Mouse (Mus musculus) heart, embryonic 14.5 days (tissue): Measurements from ENCODE around the gene Rep15. TPM values are rescaled to one million over a fixed set of nuclear protein-coding genes. Genes with fewer than 3 reads are reported as not detected.

Experiments
- ATAC-seq: fragments of 200-750 bp; cut with Nextera tagmentation; 2 replicates; pipeline ENCODE4 v1.8.0; 2017; ENCODE audit warnings: low read depth, moderate TSS enrichment; ENCODE audit not compliant: insufficient number of reproducible peaks, insufficient read depth, low FRiP score
- H3K27ac ChIP-seq, 2 experiments: fragments of 200-500 bp in 1 of 2; fragments of 300-500 bp in 1 of 2; sonication (generic) in 1 of 2; replicated peaks in 1 of 2; 2 replicates each; pipeline ENCODE4 v1.5.1; 2012 to 2014; ENCODE audit warnings: low read depth in 2 of 2, low read length in 2 of 2, control low read depth in 1 of 2, mild to moderate bottlenecking in 1 of 2, mixed read lengths in 1 of 2; ENCODE audit not compliant: control insufficient read depth in 1 of 2, insufficient read depth in 1 of 2
- H3K27me3 ChIP-seq: fragments of 300-500 bp; sonication (generic); 2 replicates; pipeline ENCODE4 v1.6.1; 2014; ENCODE audit warnings: mild to moderate bottlenecking, low read length, control low read depth; ENCODE audit not compliant: control insufficient read depth, insufficient read depth
- H3K36me3 ChIP-seq: fragments of 300-500 bp; sonication (generic); 2 replicates; pipeline ENCODE4 v1.6.1; 2014; ENCODE audit warnings: mild to moderate bottlenecking, control low read depth, low read length, mixed read lengths; ENCODE audit not compliant: control insufficient read depth, insufficient read depth
- H3K4me1 ChIP-seq, 2 experiments: fragments of 200-500 bp in 1 of 2; fragments of 300-500 bp in 1 of 2; sonication (generic) in 1 of 2; 2 replicates each; pipeline ENCODE4 v1.6.1; 2012 to 2014; ENCODE audit warnings: low read length in 2 of 2, control low read depth in 1 of 2, mixed read lengths in 1 of 2; ENCODE audit not compliant: control insufficient read depth in 2 of 2, insufficient read depth in 2 of 2
- H3K4me2 ChIP-seq: fragments of 300-500 bp; sonication (generic); 2 replicates; pipeline ENCODE4 v1.6.1; 2014; ENCODE audit warnings: mild to moderate bottlenecking, low read length
- H3K4me3 ChIP-seq, 2 experiments: fragments of 200-500 bp in 1 of 2; fragments of 300-500 bp in 1 of 2; sonication (generic) in 1 of 2; 2 replicates each; pipeline ENCODE4 v1.5.1; 2012 to 2014; ENCODE audit warnings: low read length in 2 of 2, mild to moderate bottlenecking in 2 of 2, control low read depth in 1 of 2, low read depth in 1 of 2, moderate library complexity in 1 of 2; ENCODE audit not compliant: control insufficient read depth in 1 of 2, insufficient read depth in 1 of 2
- H3K9ac ChIP-seq: fragments of 300-500 bp; sonication (generic); 2 replicates; pipeline ENCODE4 v1.6.1; 2014; ENCODE audit warnings: mild to moderate bottlenecking, low read length
- H3K9me3 ChIP-seq: fragments of 300-500 bp; sonication (generic); 2 replicates; pipeline ENCODE4 v1.6.1; 2016; ENCODE audit warnings: low read length, control low read depth; ENCODE audit not compliant: control insufficient read depth
- WGBS: fragments of 180-500 bp; shearing (Covaris S2); extraction: QIAGEN DNeasy Blood & Tissue Kit; methylation state at CpG from one replicate; pipeline ENCODE4 v1.1.7; 2014; 5-methylcytosine and 5-hydroxymethylcytosine counted together
- polyA plus RNA-seq: library from polyadenylated mRNA; unstranded; fragments of >200 nt; fragmentation: Nextera tagmentation; extraction: Ambion mirVana; gene quantifications from 2 replicates; pipeline ENCODE4 v1.2.1, GENCODE M21; 2014

The Rep15 gene
- polyA plus RNA-seq, 1 experiment from 2014 or later = 1.9 TPM

DNA sequence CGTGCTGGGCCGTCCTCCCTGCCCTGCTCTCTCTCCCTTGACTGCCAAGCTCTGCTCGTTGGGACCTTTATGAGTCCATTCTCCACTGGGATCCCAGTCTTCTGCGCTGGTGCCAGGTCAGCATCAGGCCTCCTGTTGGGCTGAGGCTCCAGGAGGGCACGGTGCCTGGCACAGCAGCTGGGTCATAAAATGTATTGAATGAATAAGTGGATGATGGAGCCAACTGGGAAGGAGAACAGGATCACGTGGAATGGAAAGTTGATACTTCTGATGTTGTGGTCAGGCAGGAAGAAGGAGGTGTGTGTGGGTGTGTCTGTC is 32.5 kb downstream of the Rep15 start:
- Histone ChIP-seq H3K9ac (no peak overlapping the region), H3K36me3 (peaks cover 88% of the 10 kb centered on the region), H3K27ac (no peak overlapping the region), H3K4me2 (no peak overlapping the region), H3K9me3 (no peaks in the 10 kb centered on the region), H3K27me3 (no peaks in the 10 kb centered on the region), H3K4me1 (no peaks in the 10 kb centered on the region), H3K4me3 (no peak overlapping the region)
- no peak for ATAC-seq
- 84% methylated on average over 6 of the region's 6 CpGs for WGBS

DNA sequence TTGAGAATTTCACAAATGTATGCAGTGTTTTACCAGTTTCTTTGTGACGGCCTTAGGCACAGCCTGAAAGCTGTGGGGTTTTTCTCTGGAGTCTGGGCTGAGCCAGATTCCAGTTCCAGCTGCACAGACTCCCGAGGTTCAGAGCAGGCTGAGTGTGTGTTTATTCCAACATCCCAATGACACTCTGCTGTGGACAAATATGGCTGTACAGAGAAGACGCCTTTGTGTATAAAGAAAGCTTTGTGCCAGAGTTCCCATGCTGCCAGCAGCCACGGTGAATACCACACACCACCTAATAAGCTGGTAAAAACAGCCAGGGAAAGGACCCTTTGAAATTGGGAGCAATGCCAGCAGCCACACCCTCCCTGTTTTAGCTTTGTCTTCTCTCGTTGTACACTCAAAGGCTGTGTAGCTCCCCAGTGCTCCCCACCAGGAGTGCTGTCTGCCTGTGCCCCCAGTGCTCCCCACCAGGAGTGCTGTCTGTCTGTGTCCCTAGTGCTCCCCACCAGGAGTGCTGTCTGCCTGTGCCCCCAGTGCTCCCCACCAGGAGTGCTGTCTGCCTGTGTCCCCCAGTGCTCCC is 43.5 kb downstream of the Rep15 start:
- ATAC-seq = no peak
- peaks cover 36% of the 10 kb centered on the region for H3K36me3 ChIP-seq
- H3K9ac ChIP-seq = no peak overlapping the region
- H3K4me3 ChIP-seq = no peak overlapping the region
- no peaks in the 10 kb centered on the region for H3K27me3 ChIP-seq
- H3K27ac ChIP-seq = no peak overlapping the region
- no peak overlapping the region for H3K4me2 ChIP-seq
- no peaks in the 10 kb centered on the region for H3K4me1 ChIP-seq
- no peaks in the 10 kb centered on the region for H3K9me3 ChIP-seq
- 60% methylated on average over 5 of the region's 5 CpGs for whole genome bisulfite sequencing

DNA sequence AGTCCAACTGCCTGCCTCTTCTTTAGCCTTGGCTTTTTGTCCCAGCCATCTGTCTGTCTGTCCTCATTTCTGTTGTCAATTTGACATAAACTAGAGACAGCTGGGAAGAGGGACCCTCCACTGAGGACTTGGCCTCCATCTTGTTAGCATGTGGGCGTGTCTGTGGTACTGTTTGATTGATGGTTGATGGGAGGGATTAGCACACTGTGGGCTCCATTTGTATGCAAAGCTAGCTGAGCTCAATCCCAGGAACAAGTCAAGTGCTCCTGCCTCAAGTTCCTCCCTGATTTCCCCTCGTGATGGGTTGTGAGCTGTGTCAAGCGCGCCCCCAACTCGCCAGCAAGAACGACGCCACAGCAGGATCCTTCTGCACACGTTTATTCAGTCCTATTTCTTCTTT is 44.5 kb downstream of the Rep15 start:
- ATAC-seq = no peak
- Histone ChIP-seq H3K4me3 (no peak overlapping the region), H3K4me1 (no peaks in the 10 kb centered on the region), H3K36me3 (peaks cover 26% of the 10 kb centered on the region), H3K9ac (no peak overlapping the region), H3K27ac (no peak overlapping the region), H3K9me3 (no peaks in the 10 kb centered on the region), H3K27me3 (no peaks in the 10 kb centered on the region), H3K4me2 (no peak overlapping the region)
- WGBS = 78% methylated on average over 8 of the region's 8 CpGs

GRCm38 (mm10) chr6:147079919-147080318 is 47.5 kb downstream of the Rep15 start:
- H3K4me2 ChIP-seq = no peak overlapping the region
- 88% methylated on average over 10 of the region's 10 CpGs for WGBS

More at GRCm38 (mm10) chr6:147079919-147080318, 47.5 kb downstream of the Rep15 start:
- Histone ChIP-seq H3K4me1 (0 out of 4 replicates have a peak, but pooled peaks cover 0 to under 1% of the 10 kb centered on the region in 2 experiments), H3K9me3 (no peaks in the 10 kb centered on the region), H3K27ac (no peak overlapping the region), H3K27me3 (no peaks in the 10 kb centered on the region), H3K36me3 (peaks cover 5% of the 10 kb centered on the region; the same call in 1 of the 2 replicates), H3K9ac (no peak overlapping the region), H3K4me3 (no peak overlapping the region)
- ATAC-seq = no peak

Other genes starting within 250 kb of the Rep15 start
- 2.1 and 3.7 TPM in 2 replicates for gene Arntl2, start 236.5 kb upstream of the Rep15 start, polyA plus RNA-seq
- 0.31 TPM in 1 of 2 replicates, not detected in the other for gene Smco2, start 182.5 kb upstream of the Rep15 start, polyA plus RNA-seq
- 50.6 and 62.7 TPM in 2 replicates for gene Ppfibp1, start 144.1 kb upstream of the Rep15 start, polyA plus RNA-seq
- 0.19 and 0.41 TPM in 2 replicates for gene 1700034J05Rik, start 78.2 kb upstream of the Rep15 start, polyA plus RNA-seq
- gene Mrps35, start 10.2 kb downstream of the Rep15 start, polyA plus RNA-seq = 146 and 153 TPM in 2 replicates
- gene Mansc4, start 54.4 kb downstream of the Rep15 start, polyA plus RNA-seq = 0.24 TPM in 2 replicates
- 6.3 and 6.7 TPM in 2 replicates for gene Klhl42, start 58.8 kb downstream of the Rep15 start, polyA plus RNA-seq
- 1.1 and 1.7 TPM in 2 replicates for gene Pthlh, start 231.6 kb downstream of the Rep15 start, polyA plus RNA-seq